Mouse (Mus musculus) layer of hippocampus, adult 9-10 months (tissue): ENCODE measurements around the gene Snrpb2.

Source experiments
- DNase-seq: peaks from one replicate; pipeline ENCODE4 v3.0.0; 2022; ENCODE audit warnings: low spot score

The Snrpb2 gene

DNA sequence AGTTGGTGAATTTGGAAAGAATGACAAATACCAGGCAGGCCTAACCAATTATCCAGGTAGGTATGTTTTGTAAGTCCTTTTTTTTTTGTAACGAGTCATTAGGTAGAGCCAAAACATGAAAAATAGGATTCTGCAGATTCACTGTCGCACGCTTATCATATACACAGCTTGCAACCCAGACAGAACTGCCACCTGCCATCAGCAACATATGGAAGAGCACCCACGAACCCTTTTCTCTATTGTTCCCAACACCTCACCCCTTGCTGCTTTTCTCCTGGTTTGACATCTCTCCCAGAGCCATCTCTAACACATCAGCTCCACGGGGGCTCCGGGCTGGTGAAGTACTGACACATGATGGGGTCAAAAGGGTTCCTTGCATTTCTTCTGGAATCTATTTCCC, 31.9 kb downstream of the Snrpb2 start:
- no peak for DNase-seq

DNA sequence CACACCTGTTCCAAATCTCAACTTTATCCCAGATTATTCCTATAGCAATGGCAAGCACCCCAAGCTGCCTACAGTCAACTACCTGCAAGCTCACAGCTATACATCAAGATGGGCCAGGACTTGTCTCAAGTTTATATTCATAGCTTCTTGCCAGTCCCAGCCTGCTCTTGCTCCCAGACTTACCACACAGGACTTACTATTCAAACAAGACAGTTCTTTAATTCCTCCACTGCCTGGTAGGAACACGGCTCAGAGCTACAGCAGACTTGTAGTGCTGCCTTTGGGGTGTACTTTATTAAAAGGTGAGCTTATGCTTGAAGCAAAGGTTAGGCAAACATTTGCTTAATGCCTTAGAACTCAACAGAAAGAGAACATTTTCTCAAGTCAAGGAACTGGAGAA, 34.3 kb downstream of the Snrpb2 start:
- DNase-seq = no peak

DNA sequence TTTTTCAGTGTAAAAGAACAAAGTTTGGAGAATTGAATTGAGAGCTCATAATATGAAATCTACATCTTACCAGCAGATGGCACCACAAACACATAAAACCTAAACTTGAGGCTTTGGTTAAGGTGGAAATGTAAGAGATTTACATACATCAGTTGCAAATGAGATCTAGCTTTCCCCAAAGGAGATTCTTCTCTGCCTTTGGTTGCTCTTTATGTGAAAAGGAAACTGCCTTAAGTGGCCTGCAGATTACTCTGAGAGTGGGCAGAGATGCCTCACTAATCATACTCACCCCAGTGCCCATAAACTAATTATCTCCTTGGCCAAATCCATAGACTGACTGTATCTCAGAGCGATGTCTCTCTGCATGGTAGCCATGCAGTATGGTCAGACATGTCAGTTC, 51.0 kb downstream of the Snrpb2 start:
- DNase-seq = peak; percentile 61

DNA sequence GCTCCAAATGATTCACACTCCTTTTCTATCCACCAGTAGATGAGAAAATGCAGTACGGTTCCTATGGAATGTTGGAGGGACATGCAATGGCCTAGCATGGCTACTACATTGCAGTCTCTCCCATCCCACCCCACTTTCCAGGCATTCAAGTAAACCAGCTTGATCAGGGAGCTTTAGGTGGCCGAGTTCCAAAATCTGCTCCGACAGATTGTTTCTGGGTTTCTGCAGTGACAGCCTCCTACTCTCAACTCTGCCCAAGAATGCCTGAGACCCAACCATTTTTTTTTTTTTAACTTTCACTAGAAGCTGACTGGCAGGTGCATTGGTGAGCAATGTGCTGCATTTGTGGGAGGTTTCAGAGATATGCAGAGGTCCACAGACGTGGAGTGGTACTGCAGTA, 51.9 kb downstream of the Snrpb2 start:
- DNase-seq = no peak

DNA sequence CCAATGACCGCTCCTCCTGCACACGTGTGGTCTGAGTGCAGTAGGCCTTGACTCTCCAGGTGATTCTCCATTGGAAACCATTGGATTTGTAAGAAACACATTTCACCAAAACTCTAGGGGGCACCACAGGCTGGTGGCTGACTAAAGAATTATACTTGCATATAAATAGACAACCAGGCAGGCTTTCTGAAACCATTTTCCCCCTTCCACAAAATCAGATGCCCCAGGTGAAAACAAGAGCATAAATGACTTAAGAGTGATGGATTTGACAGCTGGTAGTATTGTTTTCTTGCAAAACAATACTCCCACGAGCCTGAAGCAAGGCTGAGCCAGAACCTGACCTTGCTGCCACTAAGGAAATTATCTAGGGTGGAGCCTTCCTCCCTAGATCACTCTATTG, 54.6 kb downstream of the Snrpb2 start:
- no peak for DNase-seq

DNA sequence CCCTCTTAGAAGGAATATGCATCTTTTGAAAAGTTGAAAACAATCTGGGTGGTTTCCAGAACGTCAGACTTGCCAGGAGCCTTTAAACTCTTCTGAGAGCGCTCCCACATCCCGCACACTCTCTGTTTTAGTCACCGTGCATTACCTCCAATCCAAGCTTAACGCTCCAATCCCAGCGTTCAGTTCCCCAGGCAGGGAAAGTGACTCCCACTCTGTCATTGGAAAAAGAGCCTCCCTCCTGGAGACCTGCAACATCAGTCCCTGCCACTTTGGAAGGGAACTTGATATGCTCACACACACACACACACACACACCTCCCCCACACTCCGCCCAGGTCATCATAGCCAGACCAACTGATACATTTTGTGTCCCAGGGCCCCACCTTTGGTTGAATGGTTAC, 55.4 kb downstream of the Snrpb2 start:
- no peak for DNase-seq
